Mouse (Mus musculus): ENCODE results near the gene Bola1. TPM values are rescaled to one million over a fixed set of nuclear protein-coding genes. Genes with fewer than 3 reads are reported as not detected.
"Not testable (repeated sequence)": the region's sequence is repeated elsewhere in the genome, so short reads cannot be mapped to it uniquely, and the experiment has no call there.

The Bola1 gene
- polyA plus RNA-seq, 1 experiment from 2014 or later: 52.6 TPM

- Histone ChIP-seq H3K36me3 (peaks cover 16% of the 10 kb centered on the region), H3K27ac (no peak overlapping the region), H3K4me3 (peak overlapping the region; percentile 52; the same call in 1 of the 2 replicates), H3K27me3 (no peaks in the 10 kb centered on the region), H3K4me1 (peaks cover 24% of the 10 kb centered on the region), H3K4me2 (replicated peaks) (peak overlapping the region; percentile 83), H3K9ac (peak overlapping the region; percentile 12; the same call in 1 of the 2 replicates), H3K9me3 (no peaks in the 10 kb centered on the region)
- 24% methylated on average over 4 of the region's 4 CpGs for WGBS
- ATAC-seq (ENCODE audit: insufficient number of reproducible peaks, insufficient read depth, low FRiP score, low TSS enrichment): no peak
Observed at GRCm38 (mm10) chr3:96182382-96182776, 37.1 kb downstream of the Bola1 start.

DNA sequence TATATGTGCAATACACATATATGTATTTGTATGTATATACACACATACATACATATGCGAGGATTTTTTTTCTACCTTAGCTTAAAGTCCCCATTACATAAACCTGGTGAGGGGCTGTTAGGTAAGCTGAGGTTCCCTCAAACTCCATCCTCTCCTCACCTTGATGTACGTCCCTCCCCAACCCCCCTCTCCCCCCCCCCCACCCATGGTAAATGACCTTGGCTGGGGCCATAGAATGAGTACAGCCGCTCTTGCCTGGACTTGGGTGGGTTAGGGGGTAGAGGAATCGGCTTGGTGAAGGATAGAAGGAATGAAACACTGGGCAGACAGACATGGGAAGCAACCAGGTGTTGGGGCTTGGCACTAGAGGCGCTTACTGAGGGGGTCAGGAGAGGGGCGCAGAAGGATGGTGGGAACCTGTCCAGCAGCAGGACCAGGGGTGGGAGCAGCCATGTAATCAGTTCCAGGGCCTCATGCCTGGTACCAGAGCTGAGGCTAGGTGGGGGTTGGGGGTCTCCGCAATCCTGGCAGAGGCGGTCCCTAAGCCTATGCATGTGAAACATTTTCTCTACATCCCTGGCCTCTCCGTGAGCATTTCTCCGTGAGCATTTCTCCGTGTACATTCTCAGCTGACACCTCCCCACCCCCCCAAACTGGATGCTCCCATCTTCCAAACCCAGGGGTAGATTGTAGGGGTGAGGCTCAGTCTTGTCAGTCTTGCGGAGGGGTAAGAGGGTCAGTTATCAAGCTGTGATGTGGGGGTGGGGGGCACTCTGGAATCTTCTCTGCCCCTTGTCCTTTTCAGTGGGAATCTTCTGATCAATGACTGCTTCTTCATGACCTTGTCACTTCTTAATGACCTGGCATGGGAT is 37.8 kb downstream of the Bola1 start:
- Histone ChIP-seq H3K27ac (no peak overlapping the region), H3K36me3 (peaks cover 19% of the 10 kb centered on the region), H3K4me1 (peaks cover 24% of the 10 kb centered on the region), H3K4me3 (peak overlapping the region; percentile 52), H3K27me3 (no peaks in the 10 kb centered on the region), H3K9me3 (no peaks in the 10 kb centered on the region), H3K4me2 (replicated peaks) (peak overlapping the region; percentile 83), H3K9ac (peak overlapping the region; percentile 65)
- 26% methylated on average over 12 of the region's 12 CpGs for WGBS
- peak; percentile 68; the same call in 1 of the 2 replicates for ATAC-seq (ENCODE audit: insufficient number of reproducible peaks, insufficient read depth, low FRiP score, low TSS enrichment)

- H3K27me3 ChIP-seq: no peaks in the 10 kb centered on the region
- 0 out of 2 replicates have a peak within 1 kb of the TSS, but pooled peaks have one; percentile 17 for H3K27ac ChIP-seq
- H3K9me3 ChIP-seq: no peaks in the 10 kb centered on the region
- WGBS: under 1% methylated on average over 18 of the region's 23 CpGs
- peak within 1 kb of the TSS; percentile 52 for H3K4me3 ChIP-seq
- ATAC-seq (ENCODE audit: insufficient number of reproducible peaks, insufficient read depth, low FRiP score, low TSS enrichment): no peak; the same call in 1 of the 2 replicates
- peak within 1 kb of the TSS; percentile 83 for H3K4me2 ChIP-seq (replicated peaks)
- H3K9ac ChIP-seq: peak within 1 kb of the TSS; percentile 65
- H3K4me1 ChIP-seq: peaks cover 24% of the 10 kb centered on the region
- peaks cover 28% of the 10 kb centered on the region for H3K36me3 ChIP-seq
Observed at GRCm38 (mm10) chr3:96180727-96181477, 38.6 kb downstream of the Bola1 start, which contains the start of gene Sv2a. Gene Sv2a (plus strand): TSS chr3:96181151.

DNA sequence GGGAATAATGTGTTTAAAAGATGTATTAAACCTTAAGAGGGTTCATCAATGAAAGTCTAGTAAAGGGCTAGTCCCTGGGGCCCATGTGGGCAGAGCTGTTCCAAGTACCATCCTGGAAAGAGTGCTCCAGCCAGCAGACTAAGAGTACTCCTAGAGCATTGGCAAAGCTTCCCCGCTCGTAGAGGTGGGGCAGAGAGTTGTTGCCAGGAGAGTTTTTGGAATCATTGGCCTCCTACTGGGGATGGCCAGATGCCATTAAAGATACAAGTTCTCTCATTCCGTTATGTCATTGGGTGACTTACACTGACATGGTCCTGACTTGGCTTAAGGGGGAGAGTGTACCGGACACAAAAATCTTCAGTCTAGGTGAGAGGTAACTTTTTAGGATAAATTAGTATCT is 40.0 kb downstream of the Bola1 start:
- H3K36me3 ChIP-seq: peaks cover 39% of the 10 kb centered on the region
- H3K4me2 ChIP-seq (replicated peaks): no peak overlapping the region
- no peaks in the 10 kb centered on the region for H3K27me3 ChIP-seq
- peaks cover 25% of the 10 kb centered on the region for H3K4me1 ChIP-seq
- no peak overlapping the region for H3K9ac ChIP-seq
- WGBS: 77% methylated on average over 4 of the region's 4 CpGs
- no peak for ATAC-seq (ENCODE audit: insufficient number of reproducible peaks, insufficient read depth, low FRiP score, low TSS enrichment)
- no peaks in the 10 kb centered on the region for H3K9me3 ChIP-seq
- no peak overlapping the region for H3K4me3 ChIP-seq
- H3K27ac ChIP-seq: no peak overlapping the region

DNA sequence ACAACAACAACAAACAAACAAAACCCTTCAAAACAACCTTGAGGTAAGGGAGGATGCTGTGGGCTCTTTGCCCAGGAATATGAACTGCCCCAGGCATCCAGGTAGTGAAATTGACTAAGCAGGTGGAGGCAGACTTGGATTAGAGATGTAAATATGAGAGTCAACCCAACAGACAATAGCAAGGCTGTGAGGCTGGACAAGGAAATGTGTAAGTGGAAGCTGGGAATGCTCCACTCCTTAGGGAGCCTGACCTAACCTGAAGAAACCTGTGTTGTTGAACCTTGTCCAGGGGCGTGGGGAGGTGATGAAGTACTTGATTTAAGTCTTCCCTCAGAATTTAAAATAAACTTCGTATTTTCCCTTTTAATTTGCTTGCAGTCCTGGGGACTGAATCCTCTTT is 40.6 kb downstream of the Bola1 start:
- Histone ChIP-seq H3K4me1 (peaks cover 31% of the 10 kb centered on the region), H3K9me3 (no peaks in the 10 kb centered on the region), H3K4me3 (no peak overlapping the region), H3K36me3 (peaks cover 45% of the 10 kb centered on the region), H3K9ac (no peak overlapping the region), H3K27ac (no peak overlapping the region), H3K27me3 (no peaks in the 10 kb centered on the region), H3K4me2 (replicated peaks) (no peak overlapping the region)
- ATAC-seq (ENCODE audit: insufficient number of reproducible peaks, insufficient read depth, low FRiP score, low TSS enrichment): no peak
- 88% methylated on average over 2 of the region's 2 CpGs for WGBS

DNA sequence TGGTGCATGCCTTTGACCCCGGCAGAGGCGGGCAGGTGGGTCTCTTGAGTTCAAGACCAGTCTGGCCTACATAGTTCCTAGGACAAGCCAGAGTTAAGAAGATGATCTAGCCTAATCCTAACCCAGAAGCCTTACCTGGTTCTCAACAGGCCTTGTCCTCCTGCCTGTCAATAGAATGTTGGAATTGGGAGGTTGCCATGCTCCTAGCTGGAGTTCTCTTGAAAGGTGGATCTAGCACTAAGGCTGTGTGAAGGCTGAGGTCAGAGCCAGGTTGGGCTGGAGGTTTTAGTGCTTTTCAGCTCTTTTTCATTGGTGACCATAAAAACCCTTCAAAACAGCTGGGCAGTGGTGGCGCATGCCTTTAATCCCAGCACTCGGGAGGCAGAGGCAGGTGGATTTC is 41.1 kb downstream of the Bola1 start:
- Histone ChIP-seq H3K27me3 (no peaks in the 10 kb centered on the region), H3K36me3 (peaks cover 49% of the 10 kb centered on the region), H3K4me1 (peaks cover 34% of the 10 kb centered on the region), H3K27ac (no peak overlapping the region), H3K4me2 (replicated peaks) (no peak overlapping the region), H3K4me3 (no peak overlapping the region), H3K9me3 (no peaks in the 10 kb centered on the region), H3K9ac (no peak overlapping the region)
- WGBS: 90% methylated on average over 4 of the region's 4 CpGs
- no peak for ATAC-seq (ENCODE audit: insufficient number of reproducible peaks, insufficient read depth, low FRiP score, low TSS enrichment)

- Histone ChIP-seq H3K27ac (no peak overlapping the region), H3K4me3 (no peak overlapping the region), H3K4me1 (peaks cover 25% of the 10 kb centered on the region), H3K9me3 (no peaks in the 10 kb centered on the region), H3K27me3 (no peaks in the 10 kb centered on the region), H3K4me2 (replicated peaks) (no peak overlapping the region), H3K9ac (no peak overlapping the region), H3K36me3 (peaks cover 52% of the 10 kb centered on the region)
- 87% methylated on average over 6 of the region's 6 CpGs for WGBS
- no peak for ATAC-seq (ENCODE audit: insufficient number of reproducible peaks, insufficient read depth, low FRiP score, low TSS enrichment)
Observed at GRCm38 (mm10) chr3:96175251-96175650, 44.3 kb downstream of the Bola1 start.

- not testable (repeated sequence) for H3K9me3 ChIP-seq; H3K4me3 ChIP-seq; ATAC-seq (ENCODE audit: insufficient number of reproducible peaks, insufficient read depth, low FRiP score, low TSS enrichment); H3K9ac ChIP-seq; H3K27me3 ChIP-seq; H3K27ac ChIP-seq
- peaks cover 56% of the 10 kb centered on the region for H3K36me3 ChIP-seq
- H3K4me2 ChIP-seq (replicated peaks): peak overlapping the region; percentile 32
- H3K4me1 ChIP-seq: peaks cover 25% of the 10 kb centered on the region
- WGBS: 84% methylated on average over 4 of the region's 4 CpGs
Observed at GRCm38 (mm10) chr3:96174042-96174441, 45.5 kb downstream of the Bola1 start.

DNA sequence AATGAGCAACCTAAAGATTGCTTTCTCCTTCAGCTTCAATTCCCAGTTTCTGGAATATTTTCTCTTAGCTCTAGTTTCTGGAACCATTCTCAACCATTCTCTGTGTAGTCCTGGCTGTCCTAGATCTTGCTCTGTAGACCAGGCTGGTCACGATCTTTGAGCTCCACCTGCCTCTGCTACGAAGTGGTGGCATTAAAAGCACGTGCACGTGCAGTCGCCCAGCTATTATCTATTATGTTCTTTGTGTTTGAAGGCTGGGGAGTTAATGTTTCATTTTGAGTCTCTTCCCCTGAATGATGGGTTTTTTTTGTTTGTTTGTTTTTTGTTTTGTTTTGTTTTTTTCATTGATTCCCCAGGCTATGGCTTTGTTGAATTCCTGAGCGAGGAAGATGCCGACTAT is 46.3 kb downstream of the Bola1 start:
- no peaks in the 10 kb centered on the region for H3K9me3 ChIP-seq
- peak overlapping the region; percentile 96 for H3K4me3 ChIP-seq
- peak overlapping the region; percentile 88 for H3K9ac ChIP-seq
- H3K4me2 ChIP-seq (replicated peaks): peak overlapping the region; percentile 92
- H3K27ac ChIP-seq: 0 out of 2 replicates have a peak overlapping the region, but pooled peaks have one; percentile 98
- no peak for ATAC-seq (ENCODE audit: insufficient number of reproducible peaks, insufficient read depth, low FRiP score, low TSS enrichment)
- H3K27me3 ChIP-seq: no peaks in the 10 kb centered on the region
- 38% methylated on average over 7 of the region's 7 CpGs for WGBS
- peaks cover 49% of the 10 kb centered on the region for H3K36me3 ChIP-seq
- H3K4me1 ChIP-seq: peaks cover 25% of the 10 kb centered on the region

- peak within 1 kb of the TSS; percentile 98 for H3K27ac ChIP-seq
- peak; percentile 90 for ATAC-seq (ENCODE audit: insufficient number of reproducible peaks, insufficient read depth, low FRiP score, low TSS enrichment)
- H3K4me1 ChIP-seq: peaks cover 25% of the 10 kb centered on the region
- under 1% methylated on average over 57 of the region's 58 CpGs for WGBS
- peak within 1 kb of the TSS; percentile 88 for H3K9ac ChIP-seq
- H3K36me3 ChIP-seq: peaks cover 45% of the 10 kb centered on the region
- no peaks in the 10 kb centered on the region for H3K9me3 ChIP-seq
- peak within 1 kb of the TSS; percentile 96 for H3K4me3 ChIP-seq
- H3K27me3 ChIP-seq: no peaks in the 10 kb centered on the region
- peak within 1 kb of the TSS; percentile 92 for H3K4me2 ChIP-seq (replicated peaks)
Observed at GRCm38 (mm10) chr3:96172197-96173178, 47.0 kb downstream of the Bola1 start, which contains the start of gene Sf3b4. Gene Sf3b4 (plus strand): TSS chr3:96172332.

Measured in embryonic facial prominence, embryonic 12.5 days (tissue).